Mouse (Mus musculus) C2C12 (cell line): ENCODE measurements at regions not wholly inside any gene's neighbourhood (a gene's known extent, or its start where the extent isn't known, plus 50 kb on each side); places are given as distances from the start of the nearest gene placed in this dataset.

Source experiments
- CEBPB ChIP-seq: IDR thresholded peaks from one replicate; pipeline ENCODE4 v1.6.1; 2011; ENCODE audit warnings: low read depth, mild to moderate bottlenecking, control low read depth, moderate library complexity
- CTCF ChIP-seq: IDR thresholded peaks from one replicate; pipeline ENCODE4 v1.5.1; 2011; ENCODE audit not compliant: control insufficient read depth, insufficient read depth, insufficient read length

DNA sequence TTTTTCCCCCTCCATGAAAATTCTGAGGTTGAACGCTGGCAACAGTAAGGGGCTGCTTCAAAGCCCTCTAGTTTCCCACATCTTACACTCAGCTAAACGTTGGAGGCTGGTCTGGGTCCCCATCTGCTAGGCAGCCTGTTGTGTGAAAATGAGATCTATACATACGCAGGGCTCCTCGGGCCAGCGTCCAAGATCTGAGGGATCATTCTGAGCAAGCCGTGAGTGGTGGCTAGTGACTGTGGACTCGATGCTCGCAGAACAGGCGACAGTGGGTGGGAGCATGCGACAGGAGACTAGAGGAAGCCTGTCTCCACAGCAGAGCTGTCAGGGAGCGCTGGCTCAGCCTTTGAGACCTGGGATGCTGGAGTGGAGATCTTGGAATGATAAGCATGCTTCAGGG lies 237.3 kb downstream of the Rplp1 start:
- TF ChIP-seq CTCF (no peak), CEBPB (no peak)
